Mouse (Mus musculus) adrenal gland, adult (tissue): ENCODE measurements around the gene Tmem215.

ENCODE experiments used
- DNase-seq, 2 experiments: peaks; one replicate each; pipeline ENCODE4 v3.0.0; 2022 to 2023; ENCODE audit warnings: low spot score in 1 of 2; ENCODE audit not compliant: inconsistent age in 2 of 2

The Tmem215 gene

GRCm38 (mm10) chr4:40471880-40472279 is at the start of gene Tmem215:
Gene Tmem215, plus strand, starts transcription at chr4:40472180.
- no peak for DNase-seq

- no peak for DNase-seq
Observed at GRCm38 (mm10) chr4:40431916-40432315, 40.1 kb upstream of the Tmem215 start.

GRCm38 (mm10) chr4:40433379-40433778 is 38.6 kb upstream of the Tmem215 start:
- DNase-seq: no peak

- DNase-seq: no peak
Observed at GRCm38 (mm10) chr4:40434388-40434787, 37.6 kb upstream of the Tmem215 start.

- DNase-seq: no peak
Observed at GRCm38 (mm10) chr4:40443565-40443964, 28.4 kb upstream of the Tmem215 start.

GRCm38 (mm10) chr4:40472700-40473530 is 935 bp downstream of the Tmem215 start:
- no peak for DNase-seq

GRCm38 (mm10) chr4:40473911-40474310 is 1.9 kb downstream of the Tmem215 start:
- no peak for DNase-seq

GRCm38 (mm10) chr4:40477963-40478362 is 6.0 kb downstream of the Tmem215 start:
- DNase-seq: no peak

- DNase-seq: no peak
Observed at GRCm38 (mm10) chr4:40486546-40486945, 14.6 kb downstream of the Tmem215 start.

GRCm38 (mm10) chr4:40491731-40492130 is 19.8 kb downstream of the Tmem215 start:
- no peak for DNase-seq

- no peak for DNase-seq
Observed at GRCm38 (mm10) chr4:40496354-40496753, 24.4 kb downstream of the Tmem215 start.

GRCm38 (mm10) chr4:40496828-40497227 is 24.8 kb downstream of the Tmem215 start:
- no peak for DNase-seq

GRCm38 (mm10) chr4:40499812-40500591 is 28.0 kb downstream of the Tmem215 start:
- no peak for DNase-seq

- DNase-seq: no peak
Observed at GRCm38 (mm10) chr4:40502459-40502858, 30.5 kb downstream of the Tmem215 start.

- no peak for DNase-seq
Observed at GRCm38 (mm10) chr4:40509534-40509933, 37.6 kb downstream of the Tmem215 start.

GRCm38 (mm10) chr4:40513235-40513634 is 41.3 kb downstream of the Tmem215 start:
- no peak for DNase-seq

GRCm38 (mm10) chr4:40518545-40519324 is 46.8 kb downstream of the Tmem215 start:
- DNase-seq: no peak
